Mouse (Mus musculus) lung, postnatal 0 days (tissue): ENCODE measurements around the gene Nedd4.

ENCODE experiments used
- CTCF ChIP-seq: IDR thresholded peaks from 2 replicates; pipeline ENCODE4 v1.5.1; 2016; ENCODE audit warnings: antibody characterized with exemption, mild to moderate bottlenecking
- EP300 ChIP-seq: IDR thresholded peaks from 2 replicates; pipeline ENCODE4 v1.6.1; 2016; ENCODE audit warnings: antibody characterized with exemption, mild to moderate bottlenecking, control low read depth

DNA sequence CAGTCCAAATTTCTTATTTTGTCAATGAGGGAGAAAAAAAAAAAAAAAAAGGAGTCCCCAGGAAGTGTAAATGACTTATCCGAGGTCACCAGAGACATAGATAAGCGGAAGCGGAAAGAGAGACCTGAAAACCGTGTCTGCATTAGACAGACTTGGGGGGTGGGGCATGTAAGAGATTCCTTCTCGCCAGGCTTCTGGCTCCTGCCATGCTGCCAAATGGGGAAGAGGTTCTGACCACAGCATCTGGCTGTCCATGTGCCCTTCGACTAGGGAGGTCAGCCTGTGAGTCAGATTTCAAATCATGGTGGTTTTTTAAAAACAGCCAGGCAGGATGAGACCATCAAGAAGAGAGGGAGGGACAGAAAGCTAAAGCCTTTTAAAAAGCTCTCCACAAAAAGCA lies 129.5 kb downstream of the Nedd4 start:
- TF ChIP-seq EP300 (no peak), CTCF (no peak)
